Mouse (Mus musculus) myocyte (in vitro differentiated cells): Measurements from ENCODE around the gene Rbms1.

Experiments
- CEBPB ChIP-seq: IDR thresholded peaks from 2 replicates; pipeline ENCODE4 v1.6.1; 2011; ENCODE audit warnings: mild to moderate bottlenecking, moderate library complexity; ENCODE audit not compliant: poor library complexity, insufficient read depth, severe bottlenecking
- E2F4 ChIP-seq: IDR thresholded peaks from one replicate; pipeline ENCODE4 v1.6.1; 2011; ENCODE audit warnings: mild to moderate bottlenecking, control low read depth, moderate library complexity; ENCODE audit not compliant: insufficient read depth
- MAX ChIP-seq: IDR thresholded peaks from one replicate; pipeline ENCODE4 v1.6.1; 2011; ENCODE audit warnings: low read depth, mild to moderate bottlenecking, control low read depth
- MYOD1 ChIP-seq, 3 experiments: IDR thresholded peaks; one replicate each; pipeline ENCODE4 v1.6.1; 2011; ENCODE audit warnings: control low read depth in 2 of 3, low read depth in 2 of 3, mild to moderate bottlenecking in 2 of 3, moderate library complexity in 1 of 3; ENCODE audit not compliant: insufficient read length in 2 of 3, control insufficient read depth in 1 of 3
- MYOG ChIP-seq, 3 experiments: IDR thresholded peaks; one replicate each; pipeline ENCODE4 v1.6.1; 2011; ENCODE audit warnings: control low read depth in 2 of 3, low read depth in 2 of 3, mild to moderate bottlenecking in 2 of 3; ENCODE audit not compliant: insufficient read length in 2 of 3, control insufficient read depth in 1 of 3, insufficient read depth in 1 of 3
- POLR2A ChIP-seq: IDR thresholded peaks from one replicate; pipeline ENCODE4 v1.6.1; 2011; ENCODE audit warnings: low read depth, mild to moderate bottlenecking, control low read depth, moderate library complexity; ENCODE audit not compliant: insufficient read length
- REST ChIP-seq: IDR thresholded peaks from one replicate; pipeline ENCODE4 v1.6.1; 2011; ENCODE audit warnings: mild to moderate bottlenecking, control low read depth, moderate library complexity; ENCODE audit not compliant: insufficient read depth, insufficient read length
- USF1 ChIP-seq: IDR thresholded peaks from one replicate; pipeline ENCODE4 v1.6.1; 2011; ENCODE audit warnings: low read depth, mild to moderate bottlenecking, control low read depth, moderate library complexity

- no peak for TF ChIP-seq MYOG (IDR thresholded peaks at IDR 0.05; ENCODE audit: control insufficient read depth in 1 of 3, insufficient read depth in 1 of 3, insufficient read length in 2 of 3, low read depth in 2 of 3)
- no peak for TF ChIP-seq POLR2A
- no peak for TF ChIP-seq MAX
- TF ChIP-seq CEBPB, result no peak
- no peak for TF ChIP-seq E2F4
- TF ChIP-seq MYOD1 (IDR thresholded peaks at IDR 0.05; ENCODE audit: control insufficient read depth in 1 of 3, insufficient read length in 2 of 3, low read depth in 2 of 3), result no peak
- TF ChIP-seq REST, result no peak
- no peak for TF ChIP-seq USF1
These were observed 150.0 kb downstream of the Rbms1 start for GRCm38 (mm10) chr2:60812949-60813348.
